In genomic region chr8:125206962-125207361, GRCm38 (mm10) we compare ENCODE assay signal across 20 mouse cellular contexts.
A peak's percentile ranks its signal among the peaks of the same experiment; 100 is the strongest.
DNase-seq lines count a peak whose midpoint lies in the region; ATAC-seq lines count a peak whose summit lies in the region.
"Had no signal": no experiment of that assay in that cellular context is flagged by ENCODE, and none has a peak within 500 bp of the region (broad histone marks: within the 10 kb centered on the region; RNA-seq: fewer than 3 reads in every experiment).

No protein-coding gene starts in this region.

- no peaks in the 10 kb centered on the region for H3K36me3 ChIP-seq in embryonic facial prominence, embryonic 13.5 days
- H3K36me3 ChIP-seq in embryonic facial prominence, embryonic 10.5 days (replicated peaks), result no peaks in the 10 kb centered on the region
- H3K36me3 ChIP-seq in hindbrain, embryonic 16.5 days (ENCODE audit: control insufficient read depth, insufficient read depth, low read length), result no peaks in the 10 kb centered on the region
- no peaks in the 10 kb centered on the region for H3K36me3 ChIP-seq in hindbrain, embryonic 10.5 days
- H3K36me3 ChIP-seq: embryonic facial prominence, embryonic 15.5 days; forebrain, embryonic 10.5 days; forebrain, embryonic 15.5 days; G1E; heart, embryonic 12.5 days had no signal

- H3K9me3 ChIP-seq in embryonic facial prominence, embryonic 13.5 days, result no peaks in the 10 kb centered on the region
- H3K9me3 ChIP-seq in embryonic facial prominence, embryonic 10.5 days, result no peaks in the 10 kb centered on the region
- H3K9me3 ChIP-seq in hindbrain, embryonic 16.5 days (ENCODE audit: control insufficient read depth, low read length), result no peaks in the 10 kb centered on the region
- no peaks in the 10 kb centered on the region for H3K9me3 ChIP-seq in hindbrain, embryonic 10.5 days
- H3K9me3 ChIP-seq: embryonic facial prominence, embryonic 15.5 days; forebrain, embryonic 10.5 days; forebrain, embryonic 15.5 days; heart, embryonic 12.5 days had no signal

- H3K4me1 ChIP-seq in embryonic facial prominence, embryonic 13.5 days, result peaks cover 17% of the 10 kb centered on the region
- peaks cover 6% of the 10 kb centered on the region; the same call in 1 of the 2 replicates for H3K4me1 ChIP-seq in embryonic facial prominence, embryonic 10.5 days
- peaks cover 5% of the 10 kb centered on the region for H3K4me1 ChIP-seq in hindbrain, embryonic 16.5 days (ENCODE audit: control insufficient read depth, insufficient read depth, low read depth, low read length)
- peaks cover 7% of the 10 kb centered on the region for H3K4me1 ChIP-seq in hindbrain, embryonic 10.5 days (replicated peaks)
- H3K4me1 ChIP-seq: forebrain, embryonic 15.5 days had no signal

- 40% methylated on average over 3 of the region's 3 CpGs for WGBS in embryonic facial prominence, embryonic 13.5 days
- WGBS in embryonic facial prominence, embryonic 10.5 days, result 82% methylated on average over 3 of the region's 3 CpGs
- WGBS in hindbrain, embryonic 16.5 days, result 63% methylated on average over 3 of the region's 3 CpGs
- WGBS in hindbrain, embryonic 10.5 days, result 93% methylated on average over 3 of the region's 3 CpGs

- ATAC-seq in embryonic facial prominence, embryonic 13.5 days (ENCODE audit: insufficient number of reproducible peaks, insufficient read depth, low FRiP score, low TSS enrichment, low read depth), result no peak
- peak; percentile 43 for ATAC-seq in hindbrain, embryonic 16.5 days
- ATAC-seq: CD4-positive, CD25-positive, alpha-beta regulatory T cell, adult 4 months; forebrain, embryonic 15.5 days; inflammation-experienced regulatory T-cells, adult 6 months had no signal

- no peak overlapping the region for H3K9ac ChIP-seq in embryonic facial prominence, embryonic 13.5 days
- H3K9ac ChIP-seq in hindbrain, embryonic 16.5 days (ENCODE audit: low read depth, low read length), result no peak overlapping the region
- H3K9ac ChIP-seq: embryonic facial prominence, embryonic 15.5 days; forebrain, embryonic 15.5 days; heart, embryonic 12.5 days had no signal

- no peak overlapping the region for H3K27ac ChIP-seq in embryonic facial prominence, embryonic 13.5 days
- no peak overlapping the region for H3K27ac ChIP-seq in embryonic facial prominence, embryonic 10.5 days (replicated peaks)
- H3K27ac ChIP-seq in hindbrain, embryonic 16.5 days (ENCODE audit: low read depth, low read length), result peak overlapping the region; percentile 20; the same call in 1 of the 2 replicates
- H3K27ac ChIP-seq in hindbrain, embryonic 10.5 days, result no peak overlapping the region
- H3K27ac ChIP-seq: embryonic facial prominence, embryonic 15.5 days; forebrain, embryonic 10.5 days; forebrain, embryonic 15.5 days; gastrocnemius, adult 2 months had no signal

- 0 out of 2 replicates have a peak overlapping the region, but pooled peaks have one; percentile 2 for H3K4me2 ChIP-seq in embryonic facial prominence, embryonic 13.5 days
- H3K4me2 ChIP-seq in hindbrain, embryonic 16.5 days (ENCODE audit: low read length), result no peak overlapping the region
- H3K4me2 ChIP-seq: embryonic facial prominence, embryonic 15.5 days; forebrain, embryonic 15.5 days; heart, embryonic 12.5 days had no signal

- no peak for DNase-seq in embryonic facial prominence, embryonic 10.5 days (ENCODE audit: low spot score)
- no peak for DNase-seq in hindbrain, embryonic 10.5 days (ENCODE audit: low spot score)
- peak; percentile 61 for DNase-seq in layer of hippocampus, adult 9-11 months
- DNase-seq in layer of hippocampus, postnatal 25 days (ENCODE audit: extremely low spot score in 1 of 2, low spot score in 1 of 2), result no peak
- peak; percentile 49 to 68 for DNase-seq in right cerebral cortex, postnatal 10 days (ENCODE audit: low spot score in 2 of 2)
- DNase-seq in right cerebral cortex, postnatal 14 days, result no peak
- DNase-seq: adrenal gland, adult 8-10 months; B cell, adult 2 months; gastrocnemius, adult 2 months; gastrocnemius, postnatal 25 days had no signal

- H3K4me3 ChIP-seq in embryonic facial prominence, embryonic 13.5 days, result no peak overlapping the region
- H3K4me3 ChIP-seq in embryonic facial prominence, embryonic 10.5 days, result no peak overlapping the region
- no peak overlapping the region for H3K4me3 ChIP-seq in hindbrain, embryonic 16.5 days (ENCODE audit: low read length)
- H3K4me3 ChIP-seq in hindbrain, embryonic 10.5 days, result no peak overlapping the region
- H3K4me3 ChIP-seq: embryonic facial prominence, embryonic 15.5 days; erythroblast, embryonic 14.5 days; forebrain, embryonic 10.5 days; forebrain, embryonic 15.5 days; gastrocnemius, adult 2 months; heart, embryonic 12.5 days had no signal

- H3K27me3 ChIP-seq in embryonic facial prominence, embryonic 13.5 days, result peaks cover 16% of the 10 kb centered on the region
- peaks cover 27% of the 10 kb centered on the region; the same call in 1 of the 2 replicates for H3K27me3 ChIP-seq in embryonic facial prominence, embryonic 10.5 days (replicated peaks; ENCODE audit: low read depth, poor library complexity, severe bottlenecking)
- no peaks in the 10 kb centered on the region for H3K27me3 ChIP-seq in hindbrain, embryonic 16.5 days (replicated peaks; ENCODE audit: control insufficient read depth, insufficient read depth, low read length)
- H3K27me3 ChIP-seq in hindbrain, embryonic 10.5 days (ENCODE audit: insufficient read depth, poor library complexity, severe bottlenecking), result no peaks in the 10 kb centered on the region
- H3K27me3 ChIP-seq: forebrain, embryonic 15.5 days; heart, embryonic 12.5 days had no signal

Comparison
In these comparisons a context has a peak if more than half of its experiments do, and no peak if none do; other contexts are left out.
1. DNase-seq: peak in layer of hippocampus, adult 9-11 months (single experiment) and right cerebral cortex, postnatal 10 days (2 of 2); none in embryonic facial prominence, embryonic 10.5 days (single experiment), hindbrain, embryonic 10.5 days (single experiment), layer of hippocampus, postnatal 25 days (0 of 2) and right cerebral cortex, postnatal 14 days (single experiment).